Mouse (Mus musculus) bone marrow macrophage, adult 2 months (primary cell): Measurements from ENCODE around the gene 4930568D16Rik.

Experiments
- CTCF ChIP-seq: IDR thresholded peaks from 2 replicates; pipeline ENCODE4 v1.5.1; 2012; ENCODE audit warnings: low read depth, mild to moderate bottlenecking, low read length, moderate library complexity
- POLR2A ChIP-seq: IDR thresholded peaks from 2 replicates; pipeline ENCODE4 v1.6.1; 2012; ENCODE audit warnings: mild to moderate bottlenecking, low read depth, low read length, borderline replicate concordance

GRCm38 (mm10) chr2:35337419-35337818 is 30.1 kb downstream of the 4930568D16Rik start:
- no peak for TF ChIP-seq POLR2A
- TF ChIP-seq CTCF = no peak
